Mouse (Mus musculus): ENCODE measurements around the gene Sipa1l1. TPM values are rescaled to one million over a fixed set of nuclear protein-coding genes. Genes with fewer than 3 reads are reported as not detected.

The Sipa1l1 gene
- total RNA-seq, 1 experiment: 31.8 TPM

DNA sequence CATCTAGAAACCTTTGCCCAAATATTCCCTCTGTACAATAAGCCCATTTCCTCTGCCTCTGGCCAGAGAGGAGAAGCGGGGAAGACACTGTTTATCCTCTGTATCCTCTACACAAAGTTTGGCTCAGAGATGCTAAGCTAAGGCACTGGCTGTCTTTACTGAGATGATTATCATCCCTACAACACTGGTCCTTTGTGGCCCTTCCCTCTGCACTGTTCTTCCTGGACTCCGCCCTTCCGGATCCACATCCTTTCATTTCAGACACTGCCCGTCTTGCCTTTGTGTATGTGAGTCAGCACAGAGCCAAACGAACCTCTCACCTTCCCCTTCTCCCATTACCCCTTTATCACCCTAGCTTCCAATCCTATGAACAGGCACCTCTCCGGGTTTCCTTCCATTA is 285.3 kb downstream of the Sipa1l1 start:
- Histone ChIP-seq H3K9ac (ENCODE audit: insufficient read depth, low read depth, low read length, poor library complexity, severe bottlenecking) (no peak overlapping the region), H3K36me3 (ENCODE audit: control insufficient read depth, insufficient read depth, low read length, poor library complexity, severe bottlenecking) (no peaks in the 10 kb centered on the region), H3K27ac (ENCODE audit: insufficient read depth, low read depth, low read length, poor library complexity, severe bottlenecking) (no peak overlapping the region; the same call in 1 of the 2 replicates), H3K4me1 (ENCODE audit: control insufficient read depth in 2 of 2, insufficient read depth in 2 of 2, low read length in 2 of 2, poor library complexity in 1 of 2) (peaks cover 0 to 3% of the 10 kb centered on the region in 2 experiments; a peak in 1 of 4 replicates), H3K9me3 (ENCODE audit: control insufficient read depth, insufficient read depth, low read depth, low read length) (no peaks in the 10 kb centered on the region), H3K4me3 (ENCODE audit: insufficient read depth in 1 of 2, low read depth in 1 of 2, low read length in 2 of 2, poor library complexity in 1 of 2, severe bottlenecking in 1 of 2) (no peak overlapping the region)
- no peak for DNase-seq (ENCODE audit: low read depth, low spot score)
- in situ Hi-C loops (cut with MboI; ENCODE audit: low sequenced_read_pairs in 2 of 2, unreplicated experiment in 2 of 2): no loop called here
- TF ChIP-seq ZC3H11A (IDR thresholded peaks at IDR 0.05; ENCODE audit: borderline replicate concordance, low read depth, low read length) (no peak), HCFC1 (IDR thresholded peaks at IDR 0.05; ENCODE audit: borderline replicate concordance, insufficient read depth, low read length) (no peak), ZNF384 (IDR thresholded peaks at IDR 0.05; ENCODE audit: low read depth, low read length) (no peak), MAFK (IDR thresholded peaks at IDR 0.05; ENCODE audit: insufficient read depth, low read depth, low read length) (no peak), CHD2 (IDR thresholded peaks at IDR 0.05; ENCODE audit: low read depth, low read length) (no peak)

DNA sequence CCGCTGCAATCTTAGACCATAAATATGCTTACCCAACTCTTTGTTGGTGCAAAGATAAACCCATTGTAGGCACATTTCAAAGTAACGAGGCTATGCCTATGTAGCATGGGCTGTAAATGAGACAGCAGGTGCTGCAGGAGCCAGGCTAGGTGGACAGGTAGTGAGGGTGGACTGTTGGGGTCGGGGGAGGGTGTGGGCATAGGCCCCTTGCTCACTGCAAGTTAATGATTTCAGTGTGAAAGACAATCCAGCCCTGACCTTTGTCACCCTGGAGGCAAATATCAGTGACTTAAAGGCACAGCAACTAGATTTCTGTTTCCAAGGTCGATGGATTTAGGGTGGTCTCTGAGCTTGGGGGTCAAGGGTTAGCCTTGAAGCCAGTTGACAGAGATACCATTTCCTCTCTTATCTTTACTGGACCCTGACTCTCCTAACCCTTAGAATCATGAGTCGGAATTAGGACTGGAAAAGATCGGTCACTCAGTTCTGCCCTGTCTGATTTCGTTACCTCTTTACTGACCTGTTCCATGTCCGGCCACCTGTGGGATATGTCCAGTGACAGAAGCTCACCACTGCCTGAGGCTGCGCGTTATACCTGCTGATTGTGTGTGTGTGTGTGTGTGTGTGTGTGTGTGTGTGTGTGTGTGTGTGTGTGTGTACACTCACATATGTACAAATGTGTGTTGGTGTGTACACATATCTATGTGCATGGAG is 286.7 kb downstream of the Sipa1l1 start:
- in situ Hi-C loops (cut with MboI; ENCODE audit: low sequenced_read_pairs in 2 of 2, unreplicated experiment in 2 of 2): no loop called here
- DNase-seq (ENCODE audit: low read depth, low spot score): no peak
- Histone ChIP-seq H3K27ac (ENCODE audit: insufficient read depth, low read depth, low read length, poor library complexity, severe bottlenecking) (no peak overlapping the region), H3K36me3 (ENCODE audit: control insufficient read depth, insufficient read depth, low read length, poor library complexity, severe bottlenecking) (no peaks in the 10 kb centered on the region), H3K9ac (ENCODE audit: insufficient read depth, low read depth, low read length, poor library complexity, severe bottlenecking) (no peak overlapping the region), H3K4me3 (ENCODE audit: insufficient read depth in 1 of 2, low read depth in 1 of 2, low read length in 2 of 2, poor library complexity in 1 of 2, severe bottlenecking in 1 of 2) (no peak overlapping the region), H3K9me3 (ENCODE audit: control insufficient read depth, insufficient read depth, low read depth, low read length) (no peaks in the 10 kb centered on the region), H3K4me1 (ENCODE audit: control insufficient read depth in 2 of 2, insufficient read depth in 2 of 2, low read length in 2 of 2, poor library complexity in 1 of 2) (peaks cover 0 to 3% of the 10 kb centered on the region in 2 experiments; a peak in 1 of 4 replicates)
- TF ChIP-seq CHD2 (IDR thresholded peaks at IDR 0.05; ENCODE audit: low read depth, low read length): no peak
- no peak for TF ChIP-seq ZNF384 (IDR thresholded peaks at IDR 0.05; ENCODE audit: low read depth, low read length)
- no peak for TF ChIP-seq MAFK (IDR thresholded peaks at IDR 0.05; ENCODE audit: insufficient read depth, low read depth, low read length)
- TF ChIP-seq HCFC1 (IDR thresholded peaks at IDR 0.05; ENCODE audit: borderline replicate concordance, insufficient read depth, low read length): no peak
- no peak for TF ChIP-seq ZC3H11A (IDR thresholded peaks at IDR 0.05; ENCODE audit: borderline replicate concordance, low read depth, low read length)

DNA sequence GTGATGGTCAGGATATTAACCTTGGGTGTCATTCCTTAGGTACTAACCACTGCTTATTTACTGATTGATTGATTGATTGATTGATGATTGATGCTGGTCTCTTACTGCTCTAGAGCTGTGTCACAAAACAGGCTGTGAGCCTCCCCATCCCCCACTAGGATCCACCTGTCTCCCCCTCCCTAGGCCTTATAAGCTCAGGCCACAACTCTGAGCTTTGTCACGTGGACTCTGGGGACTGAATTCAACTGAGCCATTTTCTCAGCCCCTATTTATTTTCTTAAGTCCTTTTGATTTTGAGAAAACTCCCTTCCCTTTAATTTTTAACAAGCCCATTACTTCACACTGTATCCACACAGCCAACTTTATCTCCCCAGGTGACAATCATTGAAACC is 287.3 kb downstream of the Sipa1l1 start:
- no peak for DNase-seq (ENCODE audit: low read depth, low spot score)
- Histone ChIP-seq H3K27ac (ENCODE audit: insufficient read depth, low read depth, low read length, poor library complexity, severe bottlenecking) (no peak overlapping the region), H3K36me3 (ENCODE audit: control insufficient read depth, insufficient read depth, low read length, poor library complexity, severe bottlenecking) (no peaks in the 10 kb centered on the region), H3K4me1 (ENCODE audit: control insufficient read depth in 2 of 2, insufficient read depth in 2 of 2, low read length in 2 of 2, poor library complexity in 1 of 2) (peaks cover 0 to 3% of the 10 kb centered on the region in 2 experiments; a peak in 1 of 4 replicates), H3K4me3 (ENCODE audit: insufficient read depth in 1 of 2, low read depth in 1 of 2, low read length in 2 of 2, poor library complexity in 1 of 2, severe bottlenecking in 1 of 2) (no peak overlapping the region), H3K9ac (ENCODE audit: insufficient read depth, low read depth, low read length, poor library complexity, severe bottlenecking) (no peak overlapping the region), H3K9me3 (ENCODE audit: control insufficient read depth, insufficient read depth, low read depth, low read length) (no peaks in the 10 kb centered on the region)
- in situ Hi-C loops (cut with MboI; ENCODE audit: low sequenced_read_pairs in 2 of 2, unreplicated experiment in 2 of 2): no loop called here
- no peak for TF ChIP-seq MAFK (IDR thresholded peaks at IDR 0.05; ENCODE audit: insufficient read depth, low read depth, low read length)
- TF ChIP-seq ZNF384 (IDR thresholded peaks at IDR 0.05; ENCODE audit: low read depth, low read length): no peak
- TF ChIP-seq CHD2 (IDR thresholded peaks at IDR 0.05; ENCODE audit: low read depth, low read length): no peak
- no peak for TF ChIP-seq ZC3H11A (IDR thresholded peaks at IDR 0.05; ENCODE audit: borderline replicate concordance, low read depth, low read length)
- no peak for TF ChIP-seq HCFC1 (IDR thresholded peaks at IDR 0.05; ENCODE audit: borderline replicate concordance, insufficient read depth, low read length)

DNA sequence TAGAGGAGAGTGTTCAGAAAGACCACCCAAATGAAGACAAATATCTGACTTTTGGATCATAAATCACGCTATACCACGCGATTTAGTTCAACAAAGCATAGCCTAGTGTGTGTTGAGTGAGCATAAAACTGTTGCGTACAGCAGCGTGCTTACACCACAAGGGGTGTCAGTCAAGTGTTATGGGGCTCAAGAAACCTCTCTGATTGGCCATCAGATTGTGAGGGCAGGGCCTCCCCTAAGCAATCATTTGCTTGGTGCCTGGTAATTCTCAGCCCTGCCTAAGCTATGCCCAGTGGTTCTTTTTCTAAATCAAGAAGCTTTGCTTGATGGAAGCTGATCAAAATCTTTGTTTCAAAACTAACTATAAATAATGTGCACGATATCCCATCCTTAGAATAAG is 288.5 kb downstream of the Sipa1l1 start:
- TF ChIP-seq HCFC1 (IDR thresholded peaks at IDR 0.05; ENCODE audit: borderline replicate concordance, insufficient read depth, low read length): no peak
- TF ChIP-seq ZC3H11A (IDR thresholded peaks at IDR 0.05; ENCODE audit: borderline replicate concordance, low read depth, low read length): no peak
- TF ChIP-seq ZNF384 (IDR thresholded peaks at IDR 0.05; ENCODE audit: low read depth, low read length): no peak
- TF ChIP-seq MAFK (IDR thresholded peaks at IDR 0.05; ENCODE audit: insufficient read depth, low read depth, low read length): no peak
- no peak for TF ChIP-seq CHD2 (IDR thresholded peaks at IDR 0.05; ENCODE audit: low read depth, low read length)
- in situ Hi-C loops (cut with MboI; ENCODE audit: low sequenced_read_pairs in 2 of 2, unreplicated experiment in 2 of 2): no loop called here
- H3K27ac ChIP-seq (ENCODE audit: insufficient read depth, low read depth, low read length, poor library complexity, severe bottlenecking): no peak overlapping the region

More for the DNA sequence above, 288.5 kb downstream of the Sipa1l1 start:
- H3K9me3 ChIP-seq (ENCODE audit: control insufficient read depth, insufficient read depth, low read depth, low read length): no peaks in the 10 kb centered on the region
- H3K4me1 ChIP-seq (ENCODE audit: control insufficient read depth in 2 of 2, insufficient read depth in 2 of 2, low read length in 2 of 2, poor library complexity in 1 of 2): no peaks in the 10 kb centered on the region
- no peaks in the 10 kb centered on the region for H3K36me3 ChIP-seq (ENCODE audit: control insufficient read depth, insufficient read depth, low read length, poor library complexity, severe bottlenecking)
- no peak for DNase-seq (ENCODE audit: low read depth, low spot score)
- H3K4me3 ChIP-seq (ENCODE audit: insufficient read depth in 1 of 2, low read depth in 1 of 2, low read length in 2 of 2, poor library complexity in 1 of 2, severe bottlenecking in 1 of 2): no peak overlapping the region
- H3K9ac ChIP-seq (ENCODE audit: insufficient read depth, low read depth, low read length, poor library complexity, severe bottlenecking): no peak overlapping the region

All from ES-E14 (cell line).